Mouse (Mus musculus) spleen, postnatal 14 days (tissue): ENCODE results near the gene Klhl36.
A peak's percentile ranks its signal among the peaks of the same experiment; 100 is the strongest.
"Not testable (repeated sequence)": the region's sequence is repeated elsewhere in the genome, so short reads cannot be mapped to it uniquely, and the experiment has no call there.

ENCODE experiments used
- DNase-seq, 2 experiments: peaks; one replicate each; pipeline ENCODE4 v3.0.0; 2021 to 2022; ENCODE audit warnings: low spot score in 2 of 2

The Klhl36 gene

GRCm38 (mm10) chr8:119835270-119835669, 26.8 kb upstream of the Klhl36 start:
- DNase-seq = no peak

GRCm38 (mm10) chr8:119836831-119837230, 25.2 kb upstream of the Klhl36 start:
- no peak for DNase-seq

- DNase-seq = no peak
Observed at GRCm38 (mm10) chr8:119837553-119838071, 24.5 kb upstream of the Klhl36 start.

DNA sequence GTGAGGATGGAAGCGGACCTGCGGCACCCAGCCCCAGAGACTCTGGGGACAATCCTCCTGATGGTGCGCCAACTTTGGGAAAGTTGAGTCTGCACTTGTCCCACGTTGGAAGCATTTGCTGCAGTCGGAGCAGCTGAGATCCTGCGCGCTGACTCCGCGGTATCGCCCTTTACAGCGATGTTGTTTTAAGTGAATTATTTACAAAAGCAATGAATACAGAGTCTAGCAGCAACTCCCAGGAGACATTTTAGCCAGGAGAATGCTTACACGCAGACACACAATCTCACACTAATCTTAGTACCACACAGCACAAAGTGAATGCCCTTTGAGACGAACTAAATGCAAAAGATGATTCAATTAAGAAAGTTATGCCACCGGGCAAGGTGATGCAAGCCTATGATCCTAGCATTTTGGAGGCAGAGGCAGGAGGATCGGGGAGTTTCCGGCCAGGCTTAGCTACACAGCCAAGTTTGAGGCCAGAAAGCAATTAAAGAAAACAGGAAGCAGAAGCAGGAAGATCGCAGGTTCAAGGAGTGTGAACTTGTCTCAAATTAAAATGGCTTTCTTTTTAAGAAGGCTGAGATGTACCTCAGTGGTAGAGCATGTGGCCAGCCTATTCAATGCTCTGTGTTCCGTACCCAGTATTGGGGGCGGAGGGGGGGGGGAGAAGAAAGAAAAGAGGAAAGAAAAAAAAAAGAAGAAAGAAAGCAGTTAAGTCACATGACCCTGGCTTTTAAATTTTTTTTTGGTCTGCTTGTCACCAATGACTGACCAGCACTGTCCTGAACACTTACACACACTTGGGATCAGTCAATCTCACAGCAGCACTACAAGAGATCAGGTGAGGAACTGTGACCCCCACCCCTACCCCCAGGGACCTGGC, 23.7 kb upstream of the Klhl36 start:
- DNase-seq = no peak

GRCm38 (mm10) chr8:119838983-119839340, 23.1 kb upstream of the Klhl36 start:
- DNase-seq = no peak

DNA sequence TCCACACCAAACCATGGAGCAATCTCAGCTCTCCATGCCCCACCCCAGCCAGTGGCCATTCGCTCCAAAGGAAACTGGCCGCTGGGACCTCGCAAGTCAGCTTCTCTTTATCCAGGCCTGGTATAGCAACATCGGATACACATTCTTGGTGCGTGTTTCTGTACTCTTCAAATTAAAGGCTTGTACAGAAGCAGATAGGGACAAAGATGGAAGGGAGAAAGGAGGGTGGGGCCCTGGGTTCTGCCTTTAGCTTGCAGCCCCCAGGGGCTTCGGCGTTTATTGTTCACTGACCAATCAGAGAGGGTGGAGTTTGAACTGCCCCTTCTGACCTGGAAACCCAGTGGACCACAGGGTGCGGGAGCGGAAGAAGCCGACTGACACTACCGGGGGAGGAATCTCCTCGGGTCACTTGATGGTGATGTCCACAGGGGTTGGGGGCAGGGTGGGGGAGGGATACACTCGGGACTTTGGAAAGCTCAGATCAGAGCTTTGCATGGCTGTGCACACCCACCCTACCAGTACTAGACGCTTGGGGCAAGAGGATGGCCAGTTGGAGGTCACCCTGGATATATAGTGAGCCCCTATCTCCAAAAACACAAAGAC, 22.5 kb upstream of the Klhl36 start:
- no peak for DNase-seq

DNA sequence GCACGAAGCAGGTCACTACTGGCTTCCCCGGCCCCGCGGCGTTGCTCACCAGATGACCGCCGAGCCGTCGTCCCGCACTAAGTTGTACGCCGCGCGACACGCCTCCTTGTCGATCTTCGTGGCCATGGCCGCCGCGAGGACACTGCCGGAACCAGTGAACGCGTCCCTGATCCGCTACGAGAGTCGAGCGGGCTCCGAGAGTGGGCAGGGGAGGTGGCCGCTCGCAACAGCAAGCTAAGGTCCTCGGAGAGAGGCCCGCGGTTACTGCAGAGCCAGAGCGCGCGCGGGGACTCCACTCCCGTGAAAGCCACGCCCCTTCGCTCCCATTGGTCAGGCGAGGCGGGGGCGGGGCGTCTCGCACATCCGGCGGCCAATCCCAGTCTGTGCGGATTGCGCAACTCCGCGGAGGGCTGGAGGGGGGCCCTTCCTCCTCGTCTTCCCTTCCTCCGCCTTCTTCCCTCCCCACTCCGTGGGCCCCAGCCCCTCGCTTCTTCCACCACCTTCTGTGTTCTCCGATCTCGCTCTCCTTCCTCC, 21.7 kb upstream of the Klhl36 start, which contains the start of gene Cotl1:
Cotl1 (minus strand) TSS at position 270 of the 534 bp plus-strand sequence.
- peak; percentile 91 to 94 for DNase-seq

- DNase-seq = no peak
Observed at GRCm38 (mm10) chr8:119840905-119841411, 21.1 kb upstream of the Klhl36 start.

DNA sequence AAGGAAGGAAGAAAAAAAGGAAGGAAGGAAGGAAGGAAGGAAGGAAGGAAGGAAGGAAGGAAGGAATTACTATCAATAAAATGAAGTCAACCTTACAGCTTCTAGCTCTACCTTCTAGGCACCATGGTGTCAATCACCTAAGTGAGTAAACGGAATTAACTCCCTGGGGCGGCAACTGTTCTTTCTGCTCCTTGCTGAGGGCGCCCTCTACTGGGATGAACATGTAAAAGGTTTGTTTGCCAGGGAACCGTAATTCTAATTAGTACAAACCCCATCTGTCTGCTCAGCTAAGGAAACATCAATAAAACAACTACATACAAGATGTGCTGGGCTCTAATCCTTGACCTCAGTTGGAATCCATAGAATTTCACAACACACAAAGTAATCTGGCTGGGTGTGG, 18.6 kb upstream of the Klhl36 start:
- peak; percentile 54 to 79 for DNase-seq

- DNase-seq = no peak
Observed at GRCm38 (mm10) chr8:119844577-119844976, 17.5 kb upstream of the Klhl36 start.

DNA sequence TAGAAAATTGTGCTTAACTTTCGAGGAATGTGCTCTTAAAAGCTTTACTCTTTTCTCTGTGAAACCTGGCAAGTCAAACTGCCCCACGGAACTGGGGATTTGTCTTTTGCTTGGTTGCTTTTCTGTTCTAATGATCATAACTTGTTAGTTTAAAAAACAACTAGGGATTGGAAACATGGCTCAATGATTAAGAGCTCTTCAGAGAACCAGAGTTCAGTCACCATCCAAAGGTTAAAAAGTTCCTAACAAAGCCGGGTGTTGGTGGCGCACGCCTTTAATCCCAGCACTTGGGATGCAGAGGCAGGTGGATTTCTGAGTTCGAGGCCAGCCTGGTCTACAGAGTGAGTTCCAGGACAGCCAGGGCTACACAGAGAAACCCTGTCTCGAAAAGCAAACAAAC, 16.3 kb upstream of the Klhl36 start:
- not testable (repeated sequence) for DNase-seq

DNA sequence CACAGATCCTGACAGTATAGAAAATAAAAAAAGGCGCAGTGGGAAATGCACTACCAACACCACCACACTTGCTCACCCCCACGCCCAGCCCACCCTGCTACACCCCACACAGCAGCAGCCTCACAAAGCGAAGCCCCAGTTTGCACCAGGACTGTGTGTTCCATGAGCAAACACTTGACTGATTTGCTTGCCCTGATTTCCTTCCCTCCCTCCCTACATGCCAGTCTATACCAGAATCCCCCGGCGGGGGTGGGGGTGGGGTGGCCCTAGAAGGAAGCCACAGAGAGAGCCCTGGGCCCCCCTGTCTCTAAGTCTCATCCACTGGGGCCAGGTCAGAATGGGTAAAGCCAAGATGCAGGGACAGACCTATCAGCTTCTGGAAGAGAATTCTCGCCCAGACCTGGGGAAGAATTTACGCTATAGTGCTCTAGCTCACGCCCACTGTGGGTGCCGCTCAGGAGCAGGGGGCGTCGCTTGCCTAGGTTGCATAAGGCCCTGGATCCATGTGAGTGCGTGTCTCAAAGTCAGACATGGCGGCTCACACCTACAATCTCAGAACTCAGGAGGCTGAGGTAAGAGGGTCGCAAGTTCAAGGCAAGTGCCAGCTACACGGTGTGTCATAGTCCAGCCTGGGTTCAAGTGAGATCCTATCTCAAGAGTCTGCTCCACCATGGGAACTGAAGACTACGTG, 14.7 kb upstream of the Klhl36 start:
- DNase-seq = no peak

DNA sequence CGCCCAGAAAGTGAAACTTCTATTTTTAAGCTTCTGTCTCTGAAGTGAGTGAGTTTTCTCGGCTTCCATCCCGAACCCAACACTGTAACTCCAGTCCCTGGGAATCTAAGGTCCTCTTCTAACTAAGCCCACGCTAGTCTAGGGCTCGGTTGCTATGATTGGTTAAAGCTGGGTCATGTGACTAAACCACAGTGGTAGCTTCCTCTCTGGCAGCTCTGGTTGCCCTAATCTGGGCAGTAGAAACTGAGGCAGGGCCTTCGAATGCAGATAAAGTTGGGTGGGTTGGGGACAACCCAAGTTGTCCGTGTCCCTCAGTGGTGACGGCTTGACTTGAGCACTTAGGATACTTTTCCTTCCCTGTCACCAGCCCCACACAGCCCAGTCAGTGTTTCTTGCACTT, 8.5 kb upstream of the Klhl36 start:
- DNase-seq = no peak

DNA sequence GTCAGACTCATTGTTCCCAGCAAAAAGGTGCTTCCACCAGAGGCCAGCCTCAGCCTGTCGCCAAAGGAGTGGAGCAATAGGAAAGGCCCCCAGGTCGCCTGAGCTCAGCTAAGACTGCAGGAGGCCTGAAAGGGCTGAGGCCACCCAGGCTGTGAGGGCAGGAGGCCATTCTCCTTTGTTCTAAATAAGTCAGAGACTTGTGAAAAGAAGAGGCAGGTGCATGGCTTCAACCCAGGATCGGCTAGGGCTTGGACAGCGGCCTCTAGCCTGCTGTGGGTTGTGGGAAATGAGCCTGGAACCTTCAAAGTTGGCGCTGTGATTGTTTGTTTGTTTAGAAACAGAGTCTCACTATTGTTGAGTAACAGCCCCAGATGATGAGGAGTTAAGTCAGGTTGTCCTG, 8.0 kb upstream of the Klhl36 start:
- no peak for DNase-seq

DNA sequence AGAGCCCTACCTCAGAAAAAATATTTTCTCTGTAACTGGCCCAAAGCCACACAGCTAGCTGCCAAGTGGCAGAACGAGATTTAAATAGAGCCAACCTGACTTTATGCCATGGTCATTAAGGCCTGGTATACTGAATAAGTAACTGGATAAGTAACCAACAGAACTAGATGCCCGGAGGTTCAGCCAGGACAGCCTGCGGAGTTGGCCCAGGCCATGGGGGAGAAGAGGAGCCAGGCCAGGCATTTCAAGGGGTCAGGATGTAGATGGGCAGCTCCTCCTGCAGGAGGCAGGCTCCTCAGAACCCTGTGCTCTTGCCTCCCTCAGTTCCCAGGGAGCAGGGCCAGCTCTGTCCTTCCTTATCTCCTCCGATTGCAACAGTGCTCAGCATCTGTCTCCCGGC, 6.4 kb upstream of the Klhl36 start:
- DNase-seq = no peak

- no peak for DNase-seq
Observed at GRCm38 (mm10) chr8:119857767-119858166, 4.3 kb upstream of the Klhl36 start.

- DNase-seq = no peak
Observed at GRCm38 (mm10) chr8:119862390-119862734, 296 bp downstream of the Klhl36 start.

GRCm38 (mm10) chr8:119862749-119863148, 683 bp downstream of the Klhl36 start:
- no peak for DNase-seq

DNA sequence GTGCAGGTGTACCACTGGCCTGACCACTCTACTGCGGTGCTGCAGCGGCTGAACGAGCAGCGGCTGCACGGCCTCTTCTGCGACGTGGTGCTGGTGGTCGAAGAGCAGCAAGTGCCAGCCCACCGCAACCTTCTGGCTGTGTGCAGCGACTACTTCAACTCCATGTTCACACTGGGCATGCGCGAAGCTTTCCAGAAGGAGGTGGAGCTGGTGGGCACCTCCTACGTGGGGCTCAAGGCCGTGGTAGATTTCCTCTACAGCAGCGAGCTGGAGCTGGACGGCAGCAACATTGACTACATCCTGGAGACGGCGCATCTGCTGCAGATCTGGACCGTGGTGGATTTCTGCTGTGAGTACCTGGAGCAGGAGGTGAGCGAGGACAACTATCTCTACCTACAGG, 7.5 kb downstream of the Klhl36 start:
- DNase-seq = no peak

GRCm38 (mm10) chr8:119873181-119873580, 11.1 kb downstream of the Klhl36 start:
- DNase-seq = no peak

DNA sequence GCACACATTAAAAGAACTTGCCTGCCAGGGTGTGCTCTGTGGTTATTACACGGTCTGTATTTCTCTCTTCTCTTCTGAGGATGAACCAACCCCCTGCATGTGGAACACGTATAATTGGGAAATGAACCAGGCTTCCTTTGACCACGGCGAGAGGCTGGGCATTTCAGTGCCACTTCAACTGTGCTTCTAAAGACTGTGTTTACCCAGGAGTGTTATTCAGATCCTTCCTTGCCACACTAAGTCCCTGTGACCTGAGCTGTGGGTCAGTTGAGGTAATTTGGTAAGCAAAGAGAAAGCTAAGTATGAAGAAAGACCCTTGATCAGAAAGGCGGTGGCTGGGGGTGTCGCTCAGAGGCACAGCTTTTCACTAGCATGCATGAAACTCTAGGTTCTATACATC, 19.2 kb downstream of the Klhl36 start:
- no peak for DNase-seq

DNA sequence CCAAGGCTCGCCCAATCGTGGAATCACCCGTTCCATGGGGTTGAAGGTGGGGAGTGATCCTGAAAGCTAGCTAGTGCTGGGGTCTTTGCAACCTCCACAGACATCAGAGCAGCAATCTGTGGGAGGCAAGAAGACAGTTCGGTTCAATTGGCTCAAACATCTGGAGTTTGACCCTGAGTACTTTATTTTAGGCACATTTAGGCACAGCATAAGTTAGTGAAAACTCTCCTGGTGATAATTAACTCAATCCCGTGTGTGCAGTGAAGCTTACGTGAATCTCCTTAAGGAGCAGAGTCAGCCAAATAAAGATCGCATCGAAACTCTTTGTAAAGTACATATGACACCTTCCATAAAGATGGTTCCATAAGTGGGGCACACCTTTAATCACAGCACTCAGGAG, 19.9 kb downstream of the Klhl36 start:
- DNase-seq = no peak
